Mouse (Mus musculus): Measurements from ENCODE around the gene Actr6.
"Not testable (repeated sequence)": the region's sequence is repeated elsewhere in the genome, so short reads cannot be mapped to it uniquely, and the experiment has no call there.

The Actr6 gene

GRCm38 (mm10) chr10:89737887-89738286, 5.8 kb upstream of the Actr6 start:
- DNase-seq, result no peak

GRCm38 (mm10) chr10:89737092-89737491, 5.0 kb upstream of the Actr6 start:
- no peak for DNase-seq

GRCm38 (mm10) chr10:89731341-89731740, 754 bp downstream of the Actr6 start:
- no peak for DNase-seq

GRCm38 (mm10) chr10:89730386-89730785, 1.7 kb downstream of the Actr6 start:
- no peak for DNase-seq

- DNase-seq, result no peak
These were observed 9.6 kb downstream of the Actr6 start for GRCm38 (mm10) chr10:89722247-89723195.

- DNase-seq, result no peak
These were observed 11.3 kb downstream of the Actr6 start for GRCm38 (mm10) chr10:89720796-89721195.

GRCm38 (mm10) chr10:89720252-89720651, 11.8 kb downstream of the Actr6 start:
- DNase-seq, result no peak

GRCm38 (mm10) chr10:89714910-89715309, 17.2 kb downstream of the Actr6 start:
- DNase-seq, result no peak

- no peak for DNase-seq
These were observed 23.4 kb downstream of the Actr6 start for GRCm38 (mm10) chr10:89708720-89709119.

- no peak for DNase-seq
These were observed 24.7 kb downstream of the Actr6 start for GRCm38 (mm10) chr10:89707397-89707796.

GRCm38 (mm10) chr10:89703042-89703441, 29.1 kb downstream of the Actr6 start:
- DNase-seq, result peak; percentile 38

GRCm38 (mm10) chr10:89697956-89698355, 34.1 kb downstream of the Actr6 start:
- no peak for DNase-seq

- DNase-seq, result not testable (repeated sequence)
These were observed 35.8 kb downstream of the Actr6 start for GRCm38 (mm10) chr10:89696270-89696669.

- DNase-seq, result no peak
These were observed 36.7 kb downstream of the Actr6 start for GRCm38 (mm10) chr10:89695194-89695911.

- DNase-seq, result peak; percentile 55
These were observed 42.1 kb downstream of the Actr6 start for GRCm38 (mm10) chr10:89690021-89690420.

GRCm38 (mm10) chr10:89687455-89687854, 44.6 kb downstream of the Actr6 start:
- no peak for DNase-seq

GRCm38 (mm10) chr10:89686139-89686808, 45.8 kb downstream of the Actr6 start, which contains the start of gene Scyl2:
Scyl2 (minus strand) TSS chr10:89686285.
- DNase-seq, result peak; percentile 97

- DNase-seq, result peak; percentile 47
These were observed 46.5 kb downstream of the Actr6 start for GRCm38 (mm10) chr10:89685391-89686138.

- no peak for DNase-seq
These were observed 49.1 kb downstream of the Actr6 start for GRCm38 (mm10) chr10:89682961-89683360.

- no peak for DNase-seq
These were observed 49.9 kb downstream of the Actr6 start for GRCm38 (mm10) chr10:89682157-89682556.

- DNase-seq, result no peak
These were observed 50.4 kb downstream of the Actr6 start for GRCm38 (mm10) chr10:89681706-89682105.

- DNase-seq, result no peak
These were observed 51.6 kb downstream of the Actr6 start for GRCm38 (mm10) chr10:89680517-89680916.

Data from liver (tissue).